Mouse (Mus musculus) CH12.LX (cell line): ENCODE measurements at regions not wholly inside any gene's neighbourhood (a gene's known extent, or its start where the extent isn't known, plus 50 kb on each side); places are given as distances from the start of the nearest gene placed in this dataset.
A peak's percentile ranks its signal among the peaks of the same experiment; 100 is the strongest.

ENCODE experiments used
- DNase-seq: peaks from one replicate; pipeline ENCODE4 v3.0.0-alpha.2; 2013; ENCODE audit errors: extremely low read depth
- H3K27ac ChIP-seq: 2 replicates; pipeline ENCODE4 v1.5.1; 2012; ENCODE audit warnings: low read depth, mild to moderate bottlenecking, control low read depth, moderate library complexity; ENCODE audit not compliant: insufficient read depth
- H3K27me3 ChIP-seq: replicated peaks from 2 replicates; pipeline ENCODE3; 2012; ENCODE audit warnings: inconsistent platforms
- H3K36me3 ChIP-seq, 2 experiments: replicated peaks in 1 of 2; 2 replicates each; pipeline versions ENCODE3 to v1.6.1; 2012; ENCODE audit warnings: inconsistent platforms in 1 of 2, low read length in 1 of 2, mild to moderate bottlenecking in 1 of 2, mixed read lengths in 1 of 2, moderate library complexity in 1 of 2; ENCODE audit not compliant: control insufficient read depth in 1 of 2, insufficient read depth in 1 of 2
- H3K4me1 ChIP-seq, 2 experiments: 2 replicates each; pipeline ENCODE4 v1.6.1; 2012; ENCODE audit warnings: inconsistent platforms in 1 of 2, moderate library complexity in 1 of 2; ENCODE audit not compliant: insufficient read depth in 2 of 2, control insufficient read depth in 1 of 2
- H3K4me2 ChIP-seq: 2 replicates; pipeline ENCODE4 v1.6.1; 2012; ENCODE audit warnings: low read depth, mild to moderate bottlenecking, control low read depth; ENCODE audit not compliant: poor library complexity, insufficient read depth, severe bottlenecking
- H3K4me3 ChIP-seq, 3 experiments: fragments of 150-350 bp in 1 of 3; sonication (generic) in 1 of 3; replicated peaks in 1 of 3; 2 replicates each; pipeline versions ENCODE3 to v1.5.1; 2011 to 2012; ENCODE audit warnings: low read depth in 2 of 3, low read length in 2 of 3, mild to moderate bottlenecking in 2 of 3, moderate library complexity in 2 of 3, control low read depth in 1 of 3, improper control_type of control experiment in 1 of 3, inconsistent platforms in 1 of 3, mixed read lengths in 1 of 3; ENCODE audit not compliant: poor library complexity in 1 of 3
- H3K79me2 ChIP-seq: replicated peaks from 2 replicates; pipeline ENCODE4 v1.6.1; 2012; ENCODE audit warnings: mild to moderate bottlenecking, moderate library complexity; ENCODE audit not compliant: control insufficient read depth, poor library complexity, insufficient read depth, severe bottlenecking; ENCODE audit errors: extremely low read depth
- H3K9ac ChIP-seq: 2 replicates; pipeline ENCODE4 v1.6.1; 2012; ENCODE audit warnings: low read depth, mild to moderate bottlenecking, control low read depth, moderate library complexity; ENCODE audit not compliant: insufficient read depth
- H3K9me3 ChIP-seq: replicated peaks from 2 replicates; pipeline ENCODE3; 2012; ENCODE audit warnings: low read length, inconsistent platforms, mixed read lengths
- BHLHE40 ChIP-seq: IDR thresholded peaks from 2 replicates; pipeline ENCODE4 v1.6.1; 2011; ENCODE audit warnings: mild to moderate bottlenecking, low read depth, low read length, improper control_type of control experiment
- CTCF ChIP-seq, 2 experiments: IDR thresholded peaks in 1 of 2; conservative IDR thresholded peaks in 1 of 2; 2 replicates each; pipeline ENCODE4 v1.5.1; 2011 to 2012; ENCODE audit warnings: low read depth in 2 of 2, low read length in 2 of 2, improper control_type of control experiment in 1 of 2, inconsistent platforms in 1 of 2, mild to moderate bottlenecking in 1 of 2, moderate library complexity in 1 of 2
- ETS1 ChIP-seq: conservative IDR thresholded peaks from 2 replicates; pipeline ENCODE4 v1.6.1; 2012; ENCODE audit warnings: low read depth, mild to moderate bottlenecking, inconsistent platforms, low read length, improper control_type of control experiment, moderate library complexity
- HCFC1 ChIP-seq: IDR thresholded peaks from 2 replicates; pipeline ENCODE4 v1.6.1; 2012; ENCODE audit warnings: low read depth, mild to moderate bottlenecking, inconsistent platforms, low read length, improper control_type of control experiment
- JUN ChIP-seq: IDR thresholded peaks from 2 replicates; pipeline ENCODE4 v1.6.1; 2011; ENCODE audit warnings: low read depth, mild to moderate bottlenecking, low read length, improper control_type of control experiment, moderate library complexity; ENCODE audit not compliant: insufficient read depth
- JUND ChIP-seq: conservative IDR thresholded peaks from 2 replicates; pipeline ENCODE4 v1.6.1; 2011; ENCODE audit warnings: low read depth, low read length, improper control_type of control experiment
- KAT2A ChIP-seq: IDR thresholded peaks from 2 replicates; pipeline ENCODE4 v1.6.1; 2012; ENCODE audit warnings: low read length, improper control_type of control experiment, inconsistent platforms; ENCODE audit not compliant: insufficient replicate concordance
- MXI1 ChIP-seq: IDR thresholded peaks from 2 replicates; pipeline ENCODE4 v1.6.1; 2011; ENCODE audit warnings: mild to moderate bottlenecking, low read depth, low read length, improper control_type of control experiment
- POLR2A ChIP-seq: IDR thresholded peaks from 2 replicates; pipeline ENCODE4 v1.6.1; 2011; ENCODE audit warnings: low read depth, mild to moderate bottlenecking, improper control_type of control experiment, low read length
- RAD21 ChIP-seq: IDR thresholded peaks from 2 replicates; pipeline ENCODE4 v1.6.1; 2011; ENCODE audit warnings: low read depth, mild to moderate bottlenecking, low read length, improper control_type of control experiment, moderate library complexity
- RCOR1 ChIP-seq: conservative IDR thresholded peaks from 2 replicates; pipeline ENCODE4 v1.6.1; 2012; ENCODE audit warnings: low read depth, mild to moderate bottlenecking, inconsistent platforms, low read length, improper control_type of control experiment
- SIN3A ChIP-seq: IDR thresholded peaks from 2 replicates; pipeline ENCODE4 v1.6.1; 2012; ENCODE audit warnings: low read length, improper control_type of control experiment, inconsistent platforms
- SMC3 ChIP-seq: IDR thresholded peaks from 2 replicates; pipeline ENCODE4 v1.6.1; 2011; ENCODE audit warnings: low read depth, low read length, improper control_type of control experiment
- TCF12 ChIP-seq: IDR thresholded peaks from 2 replicates; pipeline ENCODE4 v1.6.1; 2014; ENCODE audit warnings: low read depth, mild to moderate bottlenecking, inconsistent platforms, low read length, improper control_type of control experiment
- USF1 ChIP-seq: IDR thresholded peaks from 2 replicates; pipeline ENCODE4 v1.6.1; 2014; ENCODE audit warnings: low read depth, mild to moderate bottlenecking, inconsistent platforms, low read length, improper control_type of control experiment
- ZC3H11A ChIP-seq: IDR thresholded peaks from 2 replicates; pipeline ENCODE4 v1.6.1; 2012; ENCODE audit warnings: low read depth, mild to moderate bottlenecking, inconsistent platforms, low read length, improper control_type of control experiment
- ZKSCAN1 ChIP-seq: IDR thresholded peaks from 2 replicates; pipeline ENCODE4 v1.6.1; 2012; ENCODE audit warnings: low read depth, inconsistent platforms, low read length, improper control_type of control experiment, borderline replicate concordance
- dilution Hi-C: fragments of 300-500 bp; cut with MboI; formaldehyde crosslinking; loops from 2 replicates; pipeline ENCODE4 v1.14.3; 2020; ENCODE audit warnings: low sequenced_read_pairs; ENCODE audit not compliant: extremely low pct_unique_long_range_greater_than_20kb, extremely low pct_ligation_motif_present
- in situ Hi-C: fragments of 300-500 bp; cut with MboI; formaldehyde crosslinking; loops from 3 replicates; pipeline ENCODE4 v1.14.3; 2019; ENCODE audit warnings: low sequenced_read_pairs, low pct_ligation_motif_present, low pct_unique_long_range_greater_than_20kb, mixed read lengths

- no peaks in the 10 kb centered on the region for H3K79me2 ChIP-seq
- H3K4me2 ChIP-seq, result no peak overlapping the region
- H3K4me3 ChIP-seq, result no peak overlapping the region
- dilution Hi-C loops, result no loop called here
- no peaks in the 10 kb centered on the region for H3K9me3 ChIP-seq
- TF ChIP-seq TCF12 (0 out of 2 replicates have a peak, but pooled peaks have one; percentile 15), JUN (no peak), ETS1 (peak; percentile 51), BHLHE40 (peak; percentile 63)
- no peak for DNase-seq
- H3K27ac ChIP-seq, result no peak overlapping the region
- peaks cover 0 to 27% of the 10 kb centered on the region in 2 experiments; a peak in 2 of 4 replicates for H3K4me1 ChIP-seq
- H3K9ac ChIP-seq, result no peak overlapping the region
- in situ Hi-C loops, result loop anchor here (10.0 kb wide), 1 partner anchor 639 kb away; no protein-coding TSS in a partner anchor
- no peaks in the 10 kb centered on the region for H3K36me3 ChIP-seq
- H3K27me3 ChIP-seq, result no peaks in the 10 kb centered on the region
Measured at GRCm38 (mm10) chr13:31204068-31204467, 230.1 kb downstream of the Gm5447 start.

GRCm38 (mm10) chr13:31206381-31206780 is 232.4 kb downstream of the Gm5447 start:
- H3K4me1 ChIP-seq, result peaks cover 0 to 24% of the 10 kb centered on the region in 2 experiments; a peak in 2 of 4 replicates
- dilution Hi-C loops, result no loop called here
- TF ChIP-seq RCOR1 (no peak), RAD21 (no peak), SIN3A (no peak), POLR2A (no peak), HCFC1 (no peak), MXI1 (no peak), JUND (no peak), USF1 (no peak)
- TF ChIP-seq, all 38 proteins: peak for 0
- Histone ChIP-seq H3K79me2 (no peaks in the 10 kb centered on the region), H3K9me3 (no peaks in the 10 kb centered on the region), H3K9ac (no peak overlapping the region), H3K27ac (no peak overlapping the region), H3K4me2 (no peak overlapping the region), H3K4me3 (no peak overlapping the region), H3K27me3 (no peaks in the 10 kb centered on the region), H3K36me3 (no peaks in the 10 kb centered on the region)
- in situ Hi-C loops, result loop anchor here (10.0 kb wide), 1 partner anchor 642 kb away; no protein-coding TSS in a partner anchor
- DNase-seq, result no peak

- dilution Hi-C loops (no loop called here), in situ Hi-C loops (loop anchor here (10.0 kb wide), 1 partner anchor 643 kb away; no protein-coding TSS in a partner anchor)
- H3K27ac ChIP-seq, result no peak overlapping the region
- no peak overlapping the region for H3K4me3 ChIP-seq
- peak; percentile 42 for DNase-seq
- H3K36me3 ChIP-seq, result no peaks in the 10 kb centered on the region
- H3K4me2 ChIP-seq, result peak overlapping the region; percentile 57; the same call in 1 of the 2 replicates
- no peaks in the 10 kb centered on the region for H3K9me3 ChIP-seq
- no peaks in the 10 kb centered on the region for H3K79me2 ChIP-seq
- H3K27me3 ChIP-seq, result no peaks in the 10 kb centered on the region
- peaks cover 0 to 24% of the 10 kb centered on the region in 2 experiments; a peak in 2 of 4 replicates for H3K4me1 ChIP-seq
- peak; percentile 76 for TF ChIP-seq SMC3
- peak; percentile 41 for TF ChIP-seq ZC3H11A
- no peak for TF ChIP-seq ZKSCAN1
- TF ChIP-seq RAD21, result peak; percentile 78
- TF ChIP-seq KAT2A, result no peak
- TF ChIP-seq CTCF (conservative IDR thresholded peaks at IDR 0.05 in 1 of 2, IDR thresholded peaks at IDR 0.05 in 1 of 2; ENCODE audit: low read depth in 2 of 2, low read length in 2 of 2), result peak; percentile 17 to 77; a peak in 2 of 4 replicates
- TF ChIP-seq, all 38 proteins: peak for 4
- no peak overlapping the region for H3K9ac ChIP-seq
Measured at GRCm38 (mm10) chr13:31207709-31208108, 233.7 kb downstream of the Gm5447 start.
